Mouse (Mus musculus) olfactory bulb, adult 2 months (tissue): ENCODE results near the gene Drd5. TPM values are rescaled to one million over a fixed set of nuclear protein-coding genes. Genes with fewer than 3 reads are reported as not detected.
A peak's percentile ranks its signal among the peaks of the same experiment; 100 is the strongest.

Experiments used
- H3K27ac ChIP-seq: fragments of 200-500 bp; 2 replicates; pipeline ENCODE4 v1.5.1; 2012; ENCODE audit warnings: low read depth, low read length; ENCODE audit not compliant: insufficient read depth
- H3K4me1 ChIP-seq: fragments of 200-500 bp; 2 replicates; pipeline ENCODE4 v1.6.1; 2012; ENCODE audit warnings: low read length; ENCODE audit not compliant: control insufficient read depth, insufficient read depth
- H3K4me3 ChIP-seq: fragments of 200-500 bp; 2 replicates; pipeline ENCODE4 v1.5.1; 2012; ENCODE audit warnings: mild to moderate bottlenecking, low read depth, low read length, moderate library complexity; ENCODE audit not compliant: insufficient read depth
- CTCF ChIP-seq: fragments of 200-500 bp; IDR thresholded peaks from 2 replicates; pipeline ENCODE4 v1.5.1; 2012; ENCODE audit warnings: low read depth, mild to moderate bottlenecking, low read length, moderate library complexity; ENCODE audit not compliant: insufficient read depth
- POLR2A ChIP-seq: fragments of 200-500 bp; IDR thresholded peaks from 2 replicates; pipeline ENCODE4 v1.6.1; 2012; ENCODE audit warnings: mild to moderate bottlenecking, low read depth, low read length, moderate library complexity; ENCODE audit not compliant: insufficient read depth
- WGBS: fragments of 180-500 bp; shearing (Covaris S2); methylation state at CpG from one replicate; pipeline ENCODE4 v1.1.7; 2018; 5-methylcytosine and 5-hydroxymethylcytosine counted together
- polyA plus RNA-seq: library from polyadenylated mRNA; stranded (reverse); fragments of >200 nt; gene quantifications from 2 replicates; pipeline ENCODE4 v1.2.4, GENCODE M21; 2012; ENCODE audit warnings: low replicate concordance; ENCODE audit not compliant: missing spikeins, insufficient read depth, insufficient read length

Drd5 gene
- polyA plus RNA-seq, 1 experiment: not detected

- WGBS: 86% methylated on average over 3 of the region's 3 CpGs
- Histone ChIP-seq H3K27ac (no peak overlapping the region), H3K4me3 (no peak overlapping the region), H3K4me1 (no peaks in the 10 kb centered on the region)
- no peak for TF ChIP-seq CTCF
- no peak for TF ChIP-seq POLR2A
Observed at GRCm38 (mm10) chr5:38288476-38288875, 30.7 kb upstream of the Drd5 start.

DNA sequence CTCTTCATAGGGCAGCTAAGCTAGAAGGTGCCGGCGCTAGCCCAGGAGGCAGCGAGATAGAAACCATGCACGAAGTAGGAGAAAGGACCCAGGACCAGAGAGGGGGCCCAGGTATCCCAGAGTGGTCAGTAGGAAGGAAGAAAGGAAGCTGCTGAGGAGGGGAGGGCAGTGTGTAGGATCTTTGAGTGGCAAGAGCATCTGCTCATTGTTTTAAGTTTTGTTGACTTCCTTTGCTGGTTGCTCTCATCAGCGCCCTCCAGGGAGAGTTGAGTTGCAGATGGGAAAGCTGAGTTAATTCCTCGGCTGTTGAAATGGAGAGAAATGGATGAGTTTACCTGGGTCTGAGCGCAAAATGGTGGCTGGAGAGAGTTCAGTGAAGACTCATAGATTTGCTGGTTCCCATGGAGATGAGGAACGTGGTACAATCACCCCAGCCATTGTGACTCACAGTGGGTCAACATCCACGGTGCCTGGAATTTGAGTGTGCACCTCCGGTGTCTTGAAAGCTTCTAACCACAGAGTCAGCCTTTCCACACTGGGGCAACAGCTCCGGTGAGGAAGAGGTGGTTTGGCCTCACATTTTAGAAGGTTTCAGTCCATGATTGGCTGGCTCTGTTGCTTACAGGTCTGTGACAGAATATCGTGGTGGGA lies 17.3 kb upstream of the Drd5 start:
- Histone ChIP-seq H3K4me1 (peaks cover 18% of the 10 kb centered on the region), H3K27ac (no peak overlapping the region), H3K4me3 (no peak overlapping the region)
- TF ChIP-seq CTCF (no peak), POLR2A (no peak)
- WGBS: 90% methylated on average over 12 of the region's 12 CpGs

GRCm38 (mm10) chr5:38302651-38303050 lies 16.5 kb upstream of the Drd5 start:
- Histone ChIP-seq H3K4me1 (peaks cover 16% of the 10 kb centered on the region), H3K4me3 (no peak overlapping the region), H3K27ac (no peak overlapping the region)
- 40% methylated on average over 12 of the region's 12 CpGs for WGBS
- TF ChIP-seq POLR2A: no peak
- no peak for TF ChIP-seq CTCF

- no peaks in the 10 kb centered on the region for H3K4me1 ChIP-seq
- no peak overlapping the region for H3K27ac ChIP-seq
- TF ChIP-seq POLR2A (no peak), CTCF (no peak)
- WGBS: 81% methylated on average over 2 of the region's 2 CpGs
- no peak overlapping the region for H3K4me3 ChIP-seq
Observed at GRCm38 (mm10) chr5:38305241-38305640, 13.9 kb upstream of the Drd5 start.

GRCm38 (mm10) chr5:38307255-38308101 lies 11.7 kb upstream of the Drd5 start:
- Histone ChIP-seq H3K27ac (no peak overlapping the region), H3K4me1 (no peaks in the 10 kb centered on the region), H3K4me3 (peak overlapping the region; percentile 41)
- TF ChIP-seq CTCF (peak; percentile 99), POLR2A (no peak)
- 10% methylated on average over 26 of the region's 26 CpGs for WGBS

DNA sequence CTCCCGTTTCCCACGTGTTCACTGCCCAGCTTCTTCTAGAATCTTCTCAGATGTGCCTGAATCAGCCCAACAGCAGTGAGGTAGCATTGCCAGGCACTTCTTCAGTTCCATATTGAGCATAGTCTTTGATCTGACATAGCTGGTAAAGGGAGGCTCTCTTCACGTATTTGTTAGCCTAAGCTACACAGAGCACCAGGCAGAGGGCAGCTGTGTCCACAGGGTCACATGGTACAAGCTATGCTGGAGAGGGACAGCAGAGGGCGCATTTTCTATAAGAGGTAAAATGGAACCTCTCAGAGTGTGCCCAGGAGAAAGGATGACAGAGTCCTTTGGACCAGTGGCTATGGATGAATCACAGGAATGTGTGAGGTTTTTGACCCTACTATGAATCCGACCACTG lies 10.3 kb upstream of the Drd5 start:
- Histone ChIP-seq H3K4me3 (no peak overlapping the region), H3K27ac (no peak overlapping the region), H3K4me1 (no peaks in the 10 kb centered on the region)
- TF ChIP-seq POLR2A (no peak), CTCF (no peak)
- 64% methylated on average over 5 of the region's 5 CpGs for WGBS

DNA sequence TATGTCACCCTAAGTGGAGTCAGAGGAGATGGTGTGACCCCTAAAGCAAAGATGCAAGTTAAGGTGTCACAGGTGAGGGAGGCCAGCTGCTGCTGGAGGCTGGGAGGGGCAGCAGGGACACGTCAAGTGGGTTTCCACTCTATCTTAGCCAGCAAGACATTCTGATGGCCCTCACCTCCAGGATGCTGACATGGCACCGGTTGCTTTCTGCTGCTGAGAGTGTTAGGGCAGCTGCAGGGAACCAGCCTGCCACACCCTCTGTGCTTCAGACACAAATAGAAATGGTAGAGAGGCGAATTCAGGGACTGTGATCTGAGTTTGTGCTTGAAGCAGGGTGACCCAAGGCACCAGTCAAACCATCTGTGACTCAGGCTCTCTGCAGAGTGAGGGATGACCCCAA lies 9.4 kb upstream of the Drd5 start:
- no peak overlapping the region for H3K4me3 ChIP-seq
- WGBS: 85% methylated on average over 3 of the region's 3 CpGs
- no peak overlapping the region for H3K27ac ChIP-seq
- TF ChIP-seq POLR2A (no peak), CTCF (no peak)
- no peaks in the 10 kb centered on the region for H3K4me1 ChIP-seq

DNA sequence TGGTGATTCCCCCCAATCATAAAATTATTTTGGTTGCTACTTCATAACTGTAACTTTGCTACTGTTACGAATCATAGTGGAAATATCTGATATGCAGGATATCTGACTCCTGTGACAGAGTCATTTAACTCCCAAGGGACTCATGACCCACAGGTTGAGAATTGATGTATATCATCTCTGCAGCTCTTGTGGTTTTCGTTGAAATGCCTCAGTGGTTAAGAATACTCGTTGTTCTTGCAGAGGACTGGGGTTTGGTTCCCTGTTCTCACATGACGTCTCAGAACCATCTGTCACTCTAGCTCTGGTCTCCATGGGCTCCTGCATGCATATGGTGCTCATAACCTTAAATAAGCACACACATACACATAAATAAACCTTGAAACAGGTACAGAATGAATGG lies 14.2 kb downstream of the Drd5 start:
- H3K4me1 ChIP-seq: no peaks in the 10 kb centered on the region
- 86% methylated on average over 4 of the region's 4 CpGs for WGBS
- TF ChIP-seq POLR2A (no peak), CTCF (no peak)
- no peak overlapping the region for H3K27ac ChIP-seq
- H3K4me3 ChIP-seq: no peak overlapping the region

DNA sequence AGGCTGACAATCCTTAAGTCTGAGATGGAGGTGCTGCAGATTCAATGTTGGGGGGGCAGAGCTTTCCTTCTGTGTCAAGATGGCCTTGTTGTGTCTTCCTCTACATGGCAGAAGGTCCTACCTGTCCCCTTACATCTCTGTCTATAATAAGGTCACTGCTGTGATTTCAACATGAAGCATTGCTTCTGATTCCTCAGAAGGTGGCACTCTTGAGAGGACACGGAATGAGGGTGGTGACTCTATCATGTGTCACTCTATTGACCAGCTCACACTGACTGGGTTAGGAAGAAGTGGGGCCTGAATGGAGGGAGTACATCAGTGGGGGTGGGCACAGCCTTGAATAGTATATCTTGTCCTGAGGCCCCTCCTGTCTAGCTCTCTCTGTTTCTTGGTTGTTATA lies 15.4 kb downstream of the Drd5 start:
- Histone ChIP-seq H3K4me1 (no peaks in the 10 kb centered on the region), H3K27ac (no peak overlapping the region), H3K4me3 (no peak overlapping the region)
- WGBS: 40% methylated on average over 1 of the region's 1 CpGs
- TF ChIP-seq POLR2A (no peak), CTCF (no peak)

GRCm38 (mm10) chr5:38343101-38343500 lies 23.9 kb downstream of the Drd5 start:
- no peaks in the 10 kb centered on the region for H3K4me1 ChIP-seq
- H3K27ac ChIP-seq: no peak overlapping the region
- no peak for TF ChIP-seq POLR2A
- TF ChIP-seq CTCF: no peak
- 59% methylated on average over 3 of the region's 3 CpGs for WGBS
- H3K4me3 ChIP-seq: no peak overlapping the region
